Comparison of ENCODE assay signal across 32 mouse cellular contexts in genomic region chr4:58149186-58149585, GRCm38 (mm10). TPM values are rescaled to one million over a fixed set of nuclear protein-coding genes. Genes with fewer than 3 reads are reported as not detected.
DNase-seq lines count a peak whose midpoint lies in the region; ATAC-seq and TF ChIP-seq lines count a peak whose summit lies in the region.
"Had no signal": no experiment of that assay in that cellular context is flagged by ENCODE, and none has a peak within 500 bp of the region (broad histone marks: within the 10 kb centered on the region; RNA-seq: fewer than 3 reads in every experiment).

No protein-coding gene starts in this region.

- no peaks in the 10 kb centered on the region for H3K27me3 ChIP-seq in lung, embryonic 15.5 days
- H3K27me3 ChIP-seq: CH12.LX; embryonic facial prominence, embryonic 12.5 days; hindbrain, embryonic 15.5 days; limb, embryonic 12.5 days; midbrain, embryonic 15.5 days; neural tube, embryonic 15.5 days had no signal

- peaks cover 3% of the 10 kb centered on the region; the same call in 1 of the 2 replicates for H3K36me3 ChIP-seq in lung, embryonic 15.5 days
- H3K36me3 ChIP-seq: embryonic facial prominence, embryonic 12.5 days; forebrain, embryonic 10.5 days; hindbrain, embryonic 10.5 days; hindbrain, embryonic 15.5 days; midbrain, embryonic 15.5 days; neural tube, embryonic 15.5 days had no signal

- peak overlapping the region; percentile 49 for H3K27ac ChIP-seq in gastrocnemius, adult 2 months
- no peak overlapping the region; the same call in 1 of the 2 replicates for H3K27ac ChIP-seq in lung, embryonic 15.5 days
- H3K27ac ChIP-seq: embryonic facial prominence, embryonic 12.5 days; forebrain, embryonic 10.5 days; hindbrain, embryonic 10.5 days; hindbrain, embryonic 15.5 days; midbrain, embryonic 15.5 days; neural tube, embryonic 15.5 days had no signal

- H3K9me3 ChIP-seq in lung, embryonic 15.5 days, result no peaks in the 10 kb centered on the region
- H3K9me3 ChIP-seq: embryonic facial prominence, embryonic 12.5 days; hindbrain, embryonic 15.5 days; midbrain, embryonic 15.5 days; neural tube, embryonic 15.5 days had no signal

- no peak for DNase-seq in gastrocnemius, adult 2 months
- DNase-seq in gastrocnemius, postnatal 36 days, result no peak
- DNase-seq in lung, adult 18-20 months, result no peak
- DNase-seq in NIH3T3 (ENCODE audit: low read depth), result peak; percentile 77
- DNase-seq in frontal cortex, postnatal 36 days (ENCODE audit: low spot score in 2 of 2), result no peak
- DNase-seq: adrenal gland, postnatal 14 days; cerebellum, adult 11 months; embryo, embryonic 11 days; gastrocnemius, postnatal 10 days; heart, adult 11 months; heart, postnatal 14 days; kidney, adult 11 months; kidney, postnatal 14 days; liver, postnatal 0 days; retina, postnatal 1 day; right cerebral cortex, postnatal 14 days; spleen, adult 18-20 months; thymus, postnatal 14 days had no signal

- H3K4me3 ChIP-seq in gastrocnemius, adult 2 months, result no peak overlapping the region
- H3K4me3 ChIP-seq in lung, embryonic 15.5 days, result no peak overlapping the region
- H3K4me3 ChIP-seq: embryonic facial prominence, embryonic 12.5 days; forebrain, embryonic 10.5 days; hindbrain, embryonic 10.5 days; hindbrain, embryonic 15.5 days; limb, embryonic 12.5 days; midbrain, embryonic 15.5 days; neural tube, embryonic 15.5 days had no signal

- 22% methylated on average over 1 of the region's 1 CpGs for WGBS in lung, embryonic 15.5 days

- TF ChIP-seq CTCF in gastrocnemius, adult 2 months (IDR thresholded peaks at IDR 0.05), result no peak

- 0 out of 2 replicates have a peak, but pooled peaks cover 6% of the 10 kb centered on the region for H3K4me1 ChIP-seq in lung, embryonic 15.5 days
- H3K4me1 ChIP-seq: hindbrain, embryonic 10.5 days; hindbrain, embryonic 15.5 days; limb, embryonic 12.5 days; midbrain, embryonic 15.5 days; neural tube, embryonic 15.5 days had no signal

- no peak overlapping the region for H3K4me2 ChIP-seq in lung, embryonic 15.5 days
- H3K4me2 ChIP-seq: embryonic facial prominence, embryonic 12.5 days; hindbrain, embryonic 15.5 days; limb, embryonic 12.5 days; liver, embryonic 11.5 days; midbrain, embryonic 15.5 days; neural tube, embryonic 15.5 days had no signal

- peak; percentile 11; the same call in 1 of the 2 replicates for ATAC-seq in lung, embryonic 15.5 days (ENCODE audit: borderline replicate concordance, extremely low read depth, low FRiP score, low TSS enrichment)
- peak; percentile 34 for ATAC-seq in megakaryocyte progenitor cell, adult 5-6 weeks (replicated peaks; ENCODE audit: poor library complexity)
- ATAC-seq: forebrain, embryonic 16.5 days; inflammation-experienced regulatory T-cells, adult 6 months; liver, postnatal 0 days; midbrain, embryonic 15.5 days had no signal

- no peak overlapping the region for H3K9ac ChIP-seq in lung, embryonic 15.5 days
- H3K9ac ChIP-seq: embryonic facial prominence, embryonic 12.5 days; hindbrain, embryonic 15.5 days; limb, embryonic 12.5 days; liver, postnatal 0 days; midbrain, embryonic 15.5 days; neural tube, embryonic 15.5 days had no signal

- intact Hi-C loops in gastrocnemius, adult 2 months (cut with DNase I), result no loop called here
- intact Hi-C loops in gastrocnemius, postnatal 36 days (cut with DNase I), result no loop called here

RNA-seq across cellular contexts. Expression of gene Svep1, which starts 57.5 kb away (rescaled TPM):
- total RNA-seq in gastrocnemius, adult 2 months (2021), result 1 to 10 TPM; 5.1 to 7.5 TPM
- total RNA-seq in gastrocnemius, postnatal 36 days (2021), result 1 to 10 TPM; 6.5 to 6.8 TPM
- 11.2 and 12.7 TPM in 2 replicates for polyA plus RNA-seq in lung, embryonic 15.5 days (2015; fragmentation: Nextera tagmentation; extraction: Ambion mirVana)
- total RNA-seq in megakaryocyte progenitor cell, adult 5-6 weeks (2015), result 0.02 TPM in 1 of 2 replicates, not detected in the other
- total RNA-seq in megakaryocyte progenitor cell, adult 5-6 weeks (2017), result not detected in 2 replicates
- total RNA-seq: CH12.LX; megakaryocyte-erythroid progenitor cell, adult 5-6 weeks had no signal

Comparison
In these comparisons a context has a peak if more than half of its experiments do, and no peak if none do; other contexts are left out.
1. RNA of gene Svep1, which starts 57.5 kb away (total RNA-seq): 5.1 to 7.5 TPM in gastrocnemius, adult 2 months and 6.5 to 6.8 TPM in gastrocnemius, postnatal 36 days; 0.02 TPM in megakaryocyte progenitor cell, adult 5-6 weeks; every median in the first group is over 4 times any median in the second.